Mouse (Mus musculus) forebrain, embryonic 10.5 days (tissue): ENCODE results near the gene Podxl2. TPM values are rescaled to one million over a fixed set of nuclear protein-coding genes. Genes with fewer than 3 reads are reported as not detected.

ENCODE experiments used
- DNase-seq: peaks from one replicate; pipeline ENCODE4 v3.0.0-alpha.2; 2017; ENCODE audit warnings: low spot score; ENCODE audit errors: extremely low spot score
- H3K27ac ChIP-seq: fragments of 300-500 bp; sonication (generic); 2 replicates; pipeline ENCODE4 v1.5.1; 2016; ENCODE audit warnings: mild to moderate bottlenecking
- H3K27me3 ChIP-seq: fragments of 300-500 bp; sonication (generic); 2 replicates; pipeline ENCODE4 v1.6.1; 2016; ENCODE audit warnings: mild to moderate bottlenecking; ENCODE audit not compliant: poor library complexity, severe bottlenecking
- H3K36me3 ChIP-seq: fragments of 300-500 bp; sonication (generic); replicated peaks from 2 replicates; pipeline ENCODE4 v1.6.1; 2016; ENCODE audit warnings: mild to moderate bottlenecking, moderate library complexity
- H3K4me1 ChIP-seq: fragments of 300-500 bp; sonication (generic); 2 replicates; pipeline ENCODE4 v1.6.1; 2016
- H3K4me3 ChIP-seq: fragments of 300-500 bp; sonication (generic); 2 replicates; pipeline ENCODE4 v1.5.1; 2016; ENCODE audit warnings: mild to moderate bottlenecking, moderate library complexity
- H3K9me3 ChIP-seq: fragments of 300-500 bp; sonication (generic); 2 replicates; pipeline ENCODE4 v1.6.1; 2016; ENCODE audit warnings: mild to moderate bottlenecking, moderate library complexity
- WGBS: fragments of 180-500 bp; shearing (Covaris S2); methylation state at CpG from one replicate; pipeline ENCODE4 v1.1.7; 2016; 5-methylcytosine and 5-hydroxymethylcytosine counted together
- polyA plus RNA-seq: library from polyadenylated mRNA; unstranded; fragments of >200 nt; fragmentation: Nextera tagmentation; extraction: Ambion mirVana; gene quantifications from 2 replicates; pipeline ENCODE4 v1.2.1, GENCODE M21; 2016

Gene Podxl2
- polyA plus RNA-seq, 1 experiment from 2014 or later: 52.8 TPM

- DNase-seq: no peak
- Histone ChIP-seq H3K4me3 (no peak overlapping the region), H3K27ac (no peak overlapping the region), H3K9me3 (no peaks in the 10 kb centered on the region), H3K4me1 (no peaks in the 10 kb centered on the region), H3K27me3 (no peaks in the 10 kb centered on the region), H3K36me3 (peaks cover 99% of the 10 kb centered on the region)
- WGBS: 97% methylated on average over 17 of the region's 17 CpGs
Measured at GRCm38 (mm10) chr6:88884690-88885089, 9.8 kb upstream of the Podxl2 start.

- H3K27me3 ChIP-seq: no peaks in the 10 kb centered on the region
- no peak for DNase-seq
- H3K9me3 ChIP-seq: no peaks in the 10 kb centered on the region
- H3K36me3 ChIP-seq: peaks cover 98% of the 10 kb centered on the region
- H3K4me1 ChIP-seq: no peaks in the 10 kb centered on the region
- no peak overlapping the region for H3K27ac ChIP-seq
- WGBS: 93% methylated on average over 10 of the region's 10 CpGs
- H3K4me3 ChIP-seq: no peak overlapping the region
Measured at GRCm38 (mm10) chr6:88884195-88884594, 9.4 kb upstream of the Podxl2 start.

GRCm38 (mm10) chr6:88881334-88881733 lies 6.5 kb upstream of the Podxl2 start:
- H3K36me3 ChIP-seq: peaks cover 80% of the 10 kb centered on the region
- DNase-seq: no peak
- H3K27ac ChIP-seq: no peak overlapping the region
- WGBS: 88% methylated on average over 7 of the region's 7 CpGs
- H3K4me3 ChIP-seq: no peak overlapping the region
- H3K27me3 ChIP-seq: peaks cover 4% of the 10 kb centered on the region; the same call in 1 of the 2 replicates
- no peaks in the 10 kb centered on the region for H3K9me3 ChIP-seq
- H3K4me1 ChIP-seq: no peaks in the 10 kb centered on the region

- Histone ChIP-seq H3K4me1 (peaks cover 6% of the 10 kb centered on the region), H3K36me3 (peaks cover 62% of the 10 kb centered on the region), H3K27ac (no peak overlapping the region), H3K4me3 (no peak overlapping the region), H3K9me3 (peaks cover 9% of the 10 kb centered on the region; the same call in 1 of the 2 replicates), H3K27me3 (peaks cover 22% of the 10 kb centered on the region)
- WGBS: 73% methylated on average over 4 of the region's 4 CpGs
- no peak for DNase-seq
Measured at GRCm38 (mm10) chr6:88879471-88879870, 4.6 kb upstream of the Podxl2 start.

GRCm38 (mm10) chr6:88873965-88874867 lies 628 bp downstream of the Podxl2 start:
- peak overlapping the region; percentile 71 for H3K4me3 ChIP-seq
- DNase-seq: no peak
- peak overlapping the region; percentile 88 for H3K27ac ChIP-seq
- H3K36me3 ChIP-seq: peaks cover 11% of the 10 kb centered on the region; the same call in 1 of the 2 replicates
- H3K9me3 ChIP-seq: peaks cover 9% of the 10 kb centered on the region; the same call in 1 of the 2 replicates
- H3K27me3 ChIP-seq: peaks cover 42% of the 10 kb centered on the region
- 4% methylated on average over 74 of the region's 74 CpGs for WGBS
- peaks cover 39% of the 10 kb centered on the region for H3K4me1 ChIP-seq

- H3K9me3 ChIP-seq: peaks cover 9% of the 10 kb centered on the region; the same call in 1 of the 2 replicates
- DNase-seq: no peak
- H3K36me3 ChIP-seq: no peaks in the 10 kb centered on the region
- H3K4me3 ChIP-seq: peak overlapping the region; percentile 71
- H3K4me1 ChIP-seq: peaks cover 39% of the 10 kb centered on the region
- 28% methylated on average over 7 of the region's 7 CpGs for WGBS
- H3K27me3 ChIP-seq: peaks cover 42% of the 10 kb centered on the region
- 0 out of 2 replicates have a peak overlapping the region, but pooled peaks have one; percentile 30 for H3K27ac ChIP-seq
Measured at GRCm38 (mm10) chr6:88872811-88873210, 2.0 kb downstream of the Podxl2 start.

GRCm38 (mm10) chr6:88871546-88871945 lies 3.3 kb downstream of the Podxl2 start:
- H3K27me3 ChIP-seq: peaks cover 40% of the 10 kb centered on the region
- H3K27ac ChIP-seq: 0 out of 2 replicates have a peak overlapping the region, but pooled peaks have one; percentile 4
- WGBS: 64% methylated on average over 8 of the region's 8 CpGs
- no peak overlapping the region for H3K4me3 ChIP-seq
- H3K36me3 ChIP-seq: no peaks in the 10 kb centered on the region
- DNase-seq: no peak
- H3K4me1 ChIP-seq: peaks cover 39% of the 10 kb centered on the region
- H3K9me3 ChIP-seq: peaks cover 9% of the 10 kb centered on the region; the same call in 1 of the 2 replicates

- Histone ChIP-seq H3K4me3 (no peak overlapping the region), H3K27ac (no peak overlapping the region), H3K9me3 (peaks cover 6% of the 10 kb centered on the region; the same call in 1 of the 2 replicates), H3K4me1 (peaks cover 39% of the 10 kb centered on the region), H3K27me3 (peaks cover 30% of the 10 kb centered on the region), H3K36me3 (no peaks in the 10 kb centered on the region)
- 77% methylated on average over 4 of the region's 4 CpGs for WGBS
- DNase-seq: no peak
Measured at GRCm38 (mm10) chr6:88870594-88870993, 4.2 kb downstream of the Podxl2 start.

- H3K27ac ChIP-seq: no peak overlapping the region
- WGBS: 90% methylated on average over 7 of the region's 7 CpGs
Measured at GRCm38 (mm10) chr6:88869459-88869858, 5.4 kb downstream of the Podxl2 start.

GRCm38 (mm10) chr6:88865704-88866103 lies 9.1 kb downstream of the Podxl2 start:
- DNase-seq: no peak
- H3K4me3 ChIP-seq: no peak overlapping the region
- WGBS: 87% methylated on average over 7 of the region's 7 CpGs

More at GRCm38 (mm10) chr6:88869459-88869858, 5.4 kb downstream of the Podxl2 start:
- peaks cover 33% of the 10 kb centered on the region for H3K4me1 ChIP-seq
- H3K9me3 ChIP-seq: no peaks in the 10 kb centered on the region
- no peak for DNase-seq
- H3K4me3 ChIP-seq: no peak overlapping the region
- peaks cover 4% of the 10 kb centered on the region; the same call in 1 of the 2 replicates for H3K36me3 ChIP-seq
- H3K27me3 ChIP-seq: peaks cover 20% of the 10 kb centered on the region

GRCm38 (mm10) chr6:88860914-88861313 lies 13.9 kb downstream of the Podxl2 start:
- Histone ChIP-seq H3K4me3 (no peak overlapping the region), H3K9me3 (peaks cover 8% of the 10 kb centered on the region; the same call in 1 of the 2 replicates), H3K27me3 (no peaks in the 10 kb centered on the region), H3K27ac (no peak overlapping the region), H3K36me3 (peaks cover 44% of the 10 kb centered on the region), H3K4me1 (no peaks in the 10 kb centered on the region)
- WGBS: 19% methylated on average over 2 of the region's 2 CpGs
- no peak for DNase-seq

More at GRCm38 (mm10) chr6:88865704-88866103, 9.1 kb downstream of the Podxl2 start:
- no peak overlapping the region for H3K27ac ChIP-seq
- H3K27me3 ChIP-seq: no peaks in the 10 kb centered on the region
- no peaks in the 10 kb centered on the region; the same call in 1 of the 2 replicates for H3K4me1 ChIP-seq
- H3K9me3 ChIP-seq: peaks cover 8% of the 10 kb centered on the region; the same call in 1 of the 2 replicates
- H3K36me3 ChIP-seq: peaks cover 36% of the 10 kb centered on the region

- no peaks in the 10 kb centered on the region for H3K4me1 ChIP-seq
- 79% methylated on average over 7 of the region's 7 CpGs for WGBS
- H3K4me3 ChIP-seq: no peak overlapping the region
- H3K27ac ChIP-seq: no peak overlapping the region
- peaks cover 8% of the 10 kb centered on the region; the same call in 1 of the 2 replicates for H3K9me3 ChIP-seq
- H3K27me3 ChIP-seq: no peaks in the 10 kb centered on the region
- DNase-seq: no peak
- peaks cover 31% of the 10 kb centered on the region for H3K36me3 ChIP-seq
Measured at GRCm38 (mm10) chr6:88858341-88858740, 16.5 kb downstream of the Podxl2 start.

GRCm38 (mm10) chr6:88857830-88858229 lies 17.0 kb downstream of the Podxl2 start:
- Histone ChIP-seq H3K27ac (no peak overlapping the region), H3K4me1 (no peaks in the 10 kb centered on the region), H3K9me3 (peaks cover 8% of the 10 kb centered on the region; the same call in 1 of the 2 replicates), H3K36me3 (peaks cover 26% of the 10 kb centered on the region), H3K27me3 (no peaks in the 10 kb centered on the region), H3K4me3 (no peak overlapping the region)
- DNase-seq: no peak
- WGBS: 86% methylated on average over 6 of the region's 6 CpGs
